Mouse (Mus musculus): ENCODE measurements around the gene Rufy4. TPM values are rescaled to one million over a fixed set of nuclear protein-coding genes. Genes with fewer than 3 reads are reported as not detected.
A peak's percentile ranks its signal among the peaks of the same experiment; 100 is the strongest.

Gene Rufy4
- polyA plus RNA-seq, 1 experiment from 2014 or later, result 0.33 TPM

DNA sequence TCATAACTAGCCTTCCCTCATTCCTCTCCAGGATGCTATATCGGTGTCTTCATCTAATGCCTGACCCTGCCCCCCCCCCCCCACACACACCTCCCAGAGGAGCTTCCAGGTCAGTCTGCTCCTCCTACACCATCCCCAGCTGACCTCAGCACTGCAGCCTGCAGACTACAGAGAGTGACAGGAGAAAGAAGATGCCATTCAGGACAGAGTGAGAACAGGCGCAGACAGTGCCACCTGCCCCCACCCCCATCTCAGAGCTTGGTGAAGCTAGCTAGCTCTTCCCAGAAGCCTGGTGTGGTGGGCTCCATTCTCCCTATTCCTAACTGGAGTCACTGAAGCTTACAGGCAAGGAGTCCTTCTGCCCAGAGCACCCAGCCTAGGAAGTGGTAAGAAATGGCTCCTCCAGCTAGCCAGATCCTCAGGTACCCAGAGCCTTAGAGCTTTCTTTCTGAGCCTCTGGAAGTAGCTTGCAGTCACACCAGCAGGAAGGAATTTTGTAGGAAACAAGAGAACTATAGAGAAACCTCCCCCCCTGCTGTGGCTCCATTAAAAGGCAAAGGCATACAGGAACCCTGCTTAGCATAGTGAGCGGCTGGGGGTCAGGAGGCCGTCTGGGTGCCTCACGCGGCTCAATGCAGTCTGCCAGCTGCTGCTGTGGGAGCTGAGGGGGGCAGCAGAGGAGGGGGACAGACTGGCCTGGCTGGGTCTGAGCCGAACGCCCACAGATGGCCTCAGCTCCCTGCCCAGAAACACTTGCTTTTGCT, 14.2 kb upstream of the Rufy4 start:
- H3K27ac ChIP-seq (replicated peaks; ENCODE audit: low read depth, low read length), result peak overlapping the region; percentile 67
- H3K27me3 ChIP-seq (ENCODE audit: control insufficient read depth, insufficient read depth, low read length), result no peaks in the 10 kb centered on the region
- WGBS, result 3% methylated on average over 8 of the region's 8 CpGs
- no peak overlapping the region for H3K9ac ChIP-seq (replicated peaks; ENCODE audit: low read length)
- no peak overlapping the region for H3K4me3 ChIP-seq (replicated peaks; ENCODE audit: low read depth, low read length)
- H3K4me2 ChIP-seq (ENCODE audit: low read length), result peak overlapping the region; percentile 17; the same call in 1 of the 2 replicates
- peak; percentile 82 for ATAC-seq (ENCODE audit: low FRiP score, low TSS enrichment)
- peaks cover 15% of the 10 kb centered on the region for H3K4me1 ChIP-seq (ENCODE audit: control insufficient read depth, insufficient read depth, low read length)
- DNase-seq, result peak; percentile 76
- H3K36me3 ChIP-seq (ENCODE audit: control insufficient read depth, insufficient read depth, low read length), result no peaks in the 10 kb centered on the region
- no peaks in the 10 kb centered on the region for H3K9me3 ChIP-seq (ENCODE audit: control insufficient read depth, low read length)

DNA sequence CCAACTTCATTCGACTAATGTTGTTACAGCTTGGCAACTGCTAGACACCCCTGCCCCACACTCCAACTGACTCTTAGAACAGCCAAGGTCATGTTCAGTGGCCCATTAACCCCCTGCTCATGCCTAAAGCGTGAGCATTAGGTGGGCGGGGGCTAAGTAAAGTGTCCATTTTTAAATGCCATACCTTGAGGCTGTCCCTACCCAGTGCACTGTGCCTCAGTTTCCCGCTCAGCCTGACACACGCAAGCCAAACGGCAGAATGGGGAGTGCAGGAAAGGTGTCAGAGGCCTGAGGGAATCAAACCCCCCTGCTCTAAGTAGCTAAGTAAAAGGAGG, 13.7 kb upstream of the Rufy4 start:
- Histone ChIP-seq H3K9me3 (ENCODE audit: control insufficient read depth, low read length) (no peaks in the 10 kb centered on the region), H3K36me3 (ENCODE audit: control insufficient read depth, insufficient read depth, low read length) (no peaks in the 10 kb centered on the region), H3K27ac (replicated peaks; ENCODE audit: low read depth, low read length) (peak overlapping the region; percentile 42; the same call in 1 of the 2 replicates), H3K4me1 (ENCODE audit: control insufficient read depth, insufficient read depth, low read length) (peaks cover 15% of the 10 kb centered on the region), H3K4me2 (ENCODE audit: low read length) (no peak overlapping the region), H3K4me3 (replicated peaks; ENCODE audit: low read depth, low read length) (no peak overlapping the region), H3K27me3 (ENCODE audit: control insufficient read depth, insufficient read depth, low read length) (no peaks in the 10 kb centered on the region), H3K9ac (replicated peaks; ENCODE audit: low read length) (no peak overlapping the region)
- no peak for DNase-seq
- WGBS, result 10% methylated on average over 6 of the region's 6 CpGs
- no peak for ATAC-seq (ENCODE audit: low FRiP score, low TSS enrichment)

DNA sequence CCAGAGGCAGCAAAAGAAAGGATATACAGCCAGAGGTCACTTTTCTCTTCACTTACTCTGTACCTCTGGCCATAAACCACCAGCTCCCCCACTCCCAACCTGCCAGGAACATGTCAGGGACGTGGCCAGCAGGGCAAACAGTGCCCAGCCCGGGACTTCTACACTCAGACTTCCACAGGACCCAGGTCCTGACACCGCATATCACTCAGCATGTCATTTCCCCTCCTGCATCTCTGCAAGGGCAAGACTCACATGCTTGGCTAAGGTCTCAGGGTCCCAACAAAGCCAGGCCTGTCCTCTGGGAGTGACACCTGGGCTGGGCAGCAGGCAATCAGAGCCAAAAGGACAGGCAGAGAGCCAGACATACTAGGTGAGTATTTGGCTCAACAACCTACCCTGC, 12.3 kb upstream of the Rufy4 start:
- H3K9me3 ChIP-seq (ENCODE audit: control insufficient read depth, low read length), result no peaks in the 10 kb centered on the region
- H3K4me3 ChIP-seq (replicated peaks; ENCODE audit: low read depth, low read length), result no peak overlapping the region
- DNase-seq (no peak), ATAC-seq (ENCODE audit: low FRiP score, low TSS enrichment) (no peak)
- H3K27ac ChIP-seq (replicated peaks; ENCODE audit: low read depth, low read length), result no peak overlapping the region
- 75% methylated on average over 3 of the region's 3 CpGs for WGBS
- no peak overlapping the region for H3K9ac ChIP-seq (replicated peaks; ENCODE audit: low read length)
- peaks cover 15% of the 10 kb centered on the region for H3K4me1 ChIP-seq (ENCODE audit: control insufficient read depth, insufficient read depth, low read length)
- no peak overlapping the region for H3K4me2 ChIP-seq (ENCODE audit: low read length)
- H3K27me3 ChIP-seq (ENCODE audit: control insufficient read depth, insufficient read depth, low read length), result no peaks in the 10 kb centered on the region
- no peaks in the 10 kb centered on the region for H3K36me3 ChIP-seq (ENCODE audit: control insufficient read depth, insufficient read depth, low read length)

DNA sequence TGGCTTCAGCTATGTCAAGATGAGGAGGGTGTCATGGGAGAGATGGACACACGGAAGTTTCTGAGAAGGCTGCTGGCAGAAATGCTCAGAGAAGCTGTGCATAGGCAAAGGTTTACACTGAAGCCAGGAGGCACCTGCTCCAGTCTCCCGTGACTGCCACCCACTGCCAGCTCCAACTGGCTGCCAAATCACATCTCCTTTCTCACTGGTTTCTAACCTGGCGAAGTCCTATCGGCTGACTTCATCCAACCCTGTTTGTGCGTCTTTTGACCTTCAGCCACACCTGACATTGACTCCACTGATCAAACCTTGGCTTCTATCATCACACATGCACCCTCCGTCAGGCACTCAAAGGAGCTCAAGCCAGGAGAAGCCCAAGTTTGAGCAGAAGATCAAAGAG, 7.5 kb upstream of the Rufy4 start:
- Histone ChIP-seq H3K27me3 (ENCODE audit: control insufficient read depth, insufficient read depth, low read length) (peaks cover under 1% of the 10 kb centered on the region; the same call in 1 of the 2 replicates), H3K27ac (replicated peaks; ENCODE audit: low read depth, low read length) (no peak overlapping the region), H3K4me3 (replicated peaks; ENCODE audit: low read depth, low read length) (no peak overlapping the region), H3K36me3 (ENCODE audit: control insufficient read depth, insufficient read depth, low read length) (no peaks in the 10 kb centered on the region), H3K9me3 (ENCODE audit: control insufficient read depth, low read length) (no peaks in the 10 kb centered on the region), H3K4me2 (ENCODE audit: low read length) (no peak overlapping the region), H3K9ac (replicated peaks; ENCODE audit: low read length) (no peak overlapping the region), H3K4me1 (ENCODE audit: control insufficient read depth, insufficient read depth, low read length) (no peaks in the 10 kb centered on the region)
- ATAC-seq (ENCODE audit: low FRiP score, low TSS enrichment) (no peak), DNase-seq (no peak)
- WGBS, result 84% methylated on average over 6 of the region's 6 CpGs

DNA sequence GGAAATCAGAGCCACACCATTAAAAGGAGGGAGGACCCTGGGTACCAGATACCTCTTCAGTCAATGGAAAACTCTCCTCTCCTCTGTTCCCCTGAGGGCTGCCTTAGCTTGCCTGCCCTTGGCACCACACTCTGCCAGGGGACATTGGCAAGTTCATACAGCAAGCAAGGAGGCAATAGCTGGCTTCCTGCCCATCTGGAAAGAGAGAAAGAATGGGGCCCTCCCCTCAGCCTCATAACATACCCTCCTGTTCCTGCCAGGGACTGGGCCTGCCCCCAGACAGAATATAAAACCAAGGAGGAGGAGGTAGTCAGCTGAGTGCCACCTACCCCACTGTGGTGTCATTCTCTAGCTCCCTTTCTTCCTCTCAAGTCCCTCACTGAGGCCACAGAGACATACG, 6.2 kb upstream of the Rufy4 start:
- H3K9ac ChIP-seq (replicated peaks; ENCODE audit: low read length), result no peak overlapping the region
- H3K9me3 ChIP-seq (ENCODE audit: control insufficient read depth, low read length), result no peaks in the 10 kb centered on the region
- H3K36me3 ChIP-seq (ENCODE audit: control insufficient read depth, insufficient read depth, low read length), result no peaks in the 10 kb centered on the region
- WGBS, result 91% methylated on average over 1 of the region's 1 CpGs
- H3K4me1 ChIP-seq (ENCODE audit: control insufficient read depth, insufficient read depth, low read length), result peaks cover 2% of the 10 kb centered on the region; the same call in 1 of the 2 replicates
- peaks cover 5% of the 10 kb centered on the region; the same call in 1 of the 2 replicates for H3K27me3 ChIP-seq (ENCODE audit: control insufficient read depth, insufficient read depth, low read length)
- peak; percentile 21; the same call in 1 of the 2 replicates for ATAC-seq (ENCODE audit: low FRiP score, low TSS enrichment)
- DNase-seq, result peak; percentile 58
- H3K4me3 ChIP-seq (replicated peaks; ENCODE audit: low read depth, low read length), result no peak overlapping the region
- no peak overlapping the region for H3K27ac ChIP-seq (replicated peaks; ENCODE audit: low read depth, low read length)
- H3K4me2 ChIP-seq (ENCODE audit: low read length), result no peak overlapping the region

DNA sequence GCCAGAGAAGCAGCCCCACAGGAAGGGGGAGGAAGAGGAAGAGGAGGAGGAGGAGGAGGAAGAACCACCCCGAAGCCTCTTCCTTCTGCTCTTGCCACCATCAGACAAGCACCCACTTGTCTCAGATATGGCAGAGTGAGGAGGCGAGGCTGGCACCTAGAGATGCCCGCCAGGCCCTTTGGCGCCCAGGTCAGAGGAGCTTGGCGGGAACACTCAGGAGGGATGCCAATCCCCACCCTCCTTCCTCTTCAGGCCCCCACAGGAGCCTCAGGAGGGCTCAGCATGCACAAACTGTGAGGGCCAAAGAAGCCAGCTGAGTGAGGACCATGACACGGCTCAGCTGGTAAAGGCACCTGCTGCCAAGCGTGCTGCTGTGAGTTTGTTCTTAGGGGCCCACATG, 4.2 kb upstream of the Rufy4 start:
- no peak for DNase-seq
- Histone ChIP-seq H3K27me3 (ENCODE audit: control insufficient read depth, insufficient read depth, low read length) (peaks cover 13% of the 10 kb centered on the region; the same call in 1 of the 2 replicates), H3K4me1 (ENCODE audit: control insufficient read depth, insufficient read depth, low read length) (peaks cover 11% of the 10 kb centered on the region), H3K27ac (replicated peaks; ENCODE audit: low read depth, low read length) (no peak overlapping the region), H3K9me3 (ENCODE audit: control insufficient read depth, low read length) (no peaks in the 10 kb centered on the region), H3K9ac (replicated peaks; ENCODE audit: low read length) (no peak overlapping the region), H3K4me2 (ENCODE audit: low read length) (no peak overlapping the region), H3K36me3 (ENCODE audit: control insufficient read depth, insufficient read depth, low read length) (no peaks in the 10 kb centered on the region), H3K4me3 (replicated peaks; ENCODE audit: low read depth, low read length) (no peak overlapping the region)
- WGBS, result 84% methylated on average over 7 of the region's 7 CpGs
- ATAC-seq (ENCODE audit: low FRiP score, low TSS enrichment), result no peak

DNA sequence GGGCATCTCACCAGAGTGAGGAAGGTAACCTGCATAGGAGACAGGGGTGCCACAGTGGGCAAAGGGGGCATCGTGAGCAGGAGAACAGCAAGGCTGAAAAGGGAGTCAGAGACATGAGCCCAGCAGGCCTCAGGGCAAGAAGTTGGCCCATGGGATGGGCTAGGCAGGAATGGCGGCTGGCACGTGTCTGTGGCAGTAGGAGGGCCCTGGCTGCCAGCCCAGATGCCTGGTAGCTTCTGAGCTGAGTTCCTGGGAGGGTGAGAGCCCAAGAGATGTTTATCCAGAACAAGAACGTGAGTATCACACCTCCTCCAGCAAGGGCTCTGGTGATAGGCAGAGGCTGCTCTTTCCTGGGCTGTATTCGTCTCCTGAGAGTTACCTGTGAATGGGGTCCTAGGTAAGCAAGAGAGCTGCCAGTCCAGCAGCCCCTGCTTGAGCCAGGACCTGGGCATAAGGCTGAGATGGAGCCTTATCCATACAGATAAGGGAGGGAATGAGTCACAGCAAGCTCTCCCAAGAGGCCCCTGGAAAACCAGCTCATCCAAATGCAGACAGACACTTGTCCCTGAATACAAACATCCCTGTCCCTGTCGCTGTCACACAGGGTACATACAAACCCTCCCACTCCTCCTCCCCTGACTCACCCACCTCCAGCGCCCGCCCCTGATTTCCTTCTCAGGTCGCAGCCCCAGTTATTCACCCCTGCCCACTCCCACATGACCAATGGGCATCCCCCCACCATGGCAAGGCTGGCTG, 3.3 kb upstream of the Rufy4 start:
- H3K4me3 ChIP-seq (replicated peaks; ENCODE audit: low read depth, low read length), result no peak overlapping the region
- no peak overlapping the region for H3K27ac ChIP-seq (replicated peaks; ENCODE audit: low read depth, low read length)
- H3K9me3 ChIP-seq (ENCODE audit: control insufficient read depth, low read length), result no peaks in the 10 kb centered on the region
- 57% methylated on average over 9 of the region's 9 CpGs for whole genome bisulfite sequencing
- peaks cover 11% of the 10 kb centered on the region for H3K4me1 ChIP-seq (ENCODE audit: control insufficient read depth, insufficient read depth, low read length)
- H3K4me2 ChIP-seq (ENCODE audit: low read length), result no peak overlapping the region
- no peak for ATAC-seq (ENCODE audit: low FRiP score, low TSS enrichment)
- peak; percentile 69 for DNase-seq
- H3K9ac ChIP-seq (replicated peaks; ENCODE audit: low read length), result no peak overlapping the region
- no peaks in the 10 kb centered on the region for H3K36me3 ChIP-seq (ENCODE audit: control insufficient read depth, insufficient read depth, low read length)
- H3K27me3 ChIP-seq (ENCODE audit: control insufficient read depth, insufficient read depth, low read length), result peaks cover 13% of the 10 kb centered on the region; the same call in 1 of the 2 replicates

DNA sequence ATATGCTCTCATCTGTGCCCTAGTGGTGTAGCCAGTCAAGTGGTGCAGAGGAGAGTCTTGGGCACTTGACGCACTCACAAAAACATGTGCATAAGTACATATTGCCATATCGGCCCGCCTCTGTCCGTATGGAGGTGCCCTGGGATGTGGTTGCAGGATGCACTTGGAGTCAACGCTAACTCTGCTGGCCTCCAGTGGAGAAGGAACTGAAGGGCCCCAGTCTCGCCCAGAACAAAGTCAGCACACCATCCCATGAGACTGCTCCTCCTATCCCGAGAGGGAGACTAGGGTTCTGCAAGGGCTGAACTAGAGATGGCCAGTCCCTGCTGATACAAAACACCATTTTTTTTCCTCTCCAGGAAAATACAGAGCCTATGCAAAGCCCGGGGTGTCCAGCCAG, 2.1 kb upstream of the Rufy4 start:
- Histone ChIP-seq H3K4me3 (replicated peaks; ENCODE audit: low read depth, low read length) (no peak overlapping the region), H3K4me2 (ENCODE audit: low read length) (peak overlapping the region; percentile 86), H3K36me3 (ENCODE audit: control insufficient read depth, insufficient read depth, low read length) (no peaks in the 10 kb centered on the region), H3K9ac (replicated peaks; ENCODE audit: low read length) (no peak overlapping the region), H3K27ac (replicated peaks; ENCODE audit: low read depth, low read length) (no peak overlapping the region), H3K27me3 (ENCODE audit: control insufficient read depth, insufficient read depth, low read length) (peaks cover 13% of the 10 kb centered on the region; the same call in 1 of the 2 replicates), H3K4me1 (ENCODE audit: control insufficient read depth, insufficient read depth, low read length) (peaks cover 11% of the 10 kb centered on the region), H3K9me3 (ENCODE audit: control insufficient read depth, low read length) (no peaks in the 10 kb centered on the region)
- WGBS, result 52% methylated on average over 8 of the region's 8 CpGs
- DNase-seq, result no peak
- ATAC-seq (ENCODE audit: low FRiP score, low TSS enrichment), result no peak

Data from midbrain, embryonic 14.5 days (tissue).